Mouse (Mus musculus) limb, embryonic 12.5 days (tissue): Measurements from ENCODE around the gene Dnah2. TPM values are rescaled to one million over a fixed set of nuclear protein-coding genes. Genes with fewer than 3 reads are reported as not detected.

ENCODE experiments used
- ATAC-seq: fragments of 200-750 bp; cut with Nextera tagmentation; 2 replicates; pipeline ENCODE4 v1.8.0; 2017; ENCODE audit warnings: low read depth, moderate TSS enrichment; ENCODE audit not compliant: insufficient number of reproducible peaks, insufficient read depth, low FRiP score, low TSS enrichment
- H3K27ac ChIP-seq: fragments of 300-500 bp; sonication (generic); 2 replicates; pipeline ENCODE4 v1.5.1; 2016; ENCODE audit warnings: mild to moderate bottlenecking, moderate library complexity
- H3K27me3 ChIP-seq: fragments of 300-500 bp; sonication (generic); 2 replicates; pipeline ENCODE4 v1.6.1; 2016; ENCODE audit warnings: mild to moderate bottlenecking, moderate library complexity
- H3K36me3 ChIP-seq: fragments of 300-500 bp; sonication (generic); 2 replicates; pipeline ENCODE4 v1.6.1; 2016; ENCODE audit warnings: mild to moderate bottlenecking, moderate library complexity
- H3K4me1 ChIP-seq: fragments of 300-500 bp; sonication (generic); replicated peaks from 2 replicates; pipeline ENCODE4 v1.6.1; 2016
- H3K4me2 ChIP-seq: fragments of 300-500 bp; sonication (generic); 2 replicates; pipeline ENCODE4 v1.6.1; 2016; ENCODE audit warnings: mild to moderate bottlenecking, moderate library complexity
- H3K4me3 ChIP-seq: fragments of 300-500 bp; sonication (generic); replicated peaks from 2 replicates; pipeline ENCODE4 v1.5.1; 2016; ENCODE audit warnings: mild to moderate bottlenecking
- H3K9ac ChIP-seq: fragments of 300-500 bp; sonication (generic); replicated peaks from 2 replicates; pipeline ENCODE4 v1.6.1; 2016; ENCODE audit warnings: mild to moderate bottlenecking, moderate library complexity
- H3K9me3 ChIP-seq: fragments of 300-500 bp; sonication (generic); 2 replicates; pipeline ENCODE4 v1.6.1; 2016; ENCODE audit warnings: mild to moderate bottlenecking, moderate library complexity
- WGBS: fragments of 180-500 bp; shearing (Covaris S2); methylation state at CpG from one replicate; pipeline ENCODE4 v1.1.7; 2016; 5-methylcytosine and 5-hydroxymethylcytosine counted together
- polyA plus RNA-seq: library from polyadenylated mRNA; unstranded; fragments of >200 nt; fragmentation: Nextera tagmentation; extraction: Ambion mirVana; gene quantifications from 2 replicates; pipeline ENCODE4 v1.2.1, GENCODE M21; 2016

The Dnah2 gene
- polyA plus RNA-seq, 1 experiment from 2014 or later: 1.9 TPM

- Histone ChIP-seq H3K36me3 (peaks cover 66% of the 10 kb centered on the region), H3K4me3 (no peak overlapping the region), H3K9ac (no peak overlapping the region), H3K4me1 (peaks cover 45% of the 10 kb centered on the region), H3K9me3 (no peaks in the 10 kb centered on the region), H3K4me2 (no peak overlapping the region), H3K27me3 (no peaks in the 10 kb centered on the region), H3K27ac (0 out of 2 replicates have a peak overlapping the region, but pooled peaks have one; percentile 72)
- 53% methylated on average over 3 of the region's 3 CpGs for WGBS
- no peak for ATAC-seq
Observed at GRCm38 (mm10) chr11:69564391-69564790, 15.5 kb upstream of the Dnah2 start.

DNA sequence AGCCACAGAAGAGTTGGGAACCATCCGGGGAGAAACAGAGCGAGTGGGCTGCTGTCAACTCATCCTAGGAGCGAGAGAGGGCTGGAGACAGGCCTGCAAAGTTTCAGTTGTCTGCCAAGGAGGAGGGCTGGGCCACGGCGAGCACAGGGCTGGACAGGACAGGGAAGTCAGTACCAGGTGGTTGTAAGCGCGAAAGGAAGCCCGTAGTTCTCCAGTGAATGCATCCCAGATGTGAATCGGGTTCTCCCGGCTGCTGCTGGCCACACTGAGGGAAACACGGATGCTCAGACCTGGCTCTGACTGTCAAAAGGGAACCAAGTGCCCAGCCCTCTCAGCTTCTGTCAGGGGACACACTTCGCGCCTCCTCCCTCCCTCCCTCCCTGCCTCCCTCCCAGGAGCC lies 14.5 kb upstream of the Dnah2 start:
- WGBS: 30% methylated on average over 13 of the region's 13 CpGs
- H3K9me3 ChIP-seq: no peaks in the 10 kb centered on the region
- peak overlapping the region; percentile 95 for H3K27ac ChIP-seq
- no peak overlapping the region; the same call in 1 of the 2 replicates for H3K9ac ChIP-seq
- H3K36me3 ChIP-seq: peaks cover 62% of the 10 kb centered on the region
- H3K27me3 ChIP-seq: no peaks in the 10 kb centered on the region
- H3K4me2 ChIP-seq: no peak overlapping the region
- peaks cover 54% of the 10 kb centered on the region for H3K4me1 ChIP-seq
- no peak overlapping the region for H3K4me3 ChIP-seq
- no peak for ATAC-seq

GRCm38 (mm10) chr11:69560896-69561854 lies 12.3 kb upstream of the Dnah2 start:
- Histone ChIP-seq H3K9ac (peak overlapping the region; percentile 45; the same call in 1 of the 2 replicates), H3K9me3 (no peaks in the 10 kb centered on the region), H3K36me3 (peaks cover 50% of the 10 kb centered on the region), H3K4me3 (peak overlapping the region; percentile 85), H3K4me2 (peak overlapping the region; percentile 97), H3K4me1 (peaks cover 76% of the 10 kb centered on the region), H3K27me3 (no peaks in the 10 kb centered on the region), H3K27ac (peak overlapping the region; percentile 95)
- 11% methylated on average over 16 of the region's 16 CpGs for WGBS
- ATAC-seq: peak; percentile 45

- peaks cover 51% of the 10 kb centered on the region for H3K36me3 ChIP-seq
- under 1% methylated on average over 59 of the region's 59 CpGs for WGBS
- no peaks in the 10 kb centered on the region for H3K9me3 ChIP-seq
- H3K9ac ChIP-seq: peak within 1 kb of the TSS; percentile 91
- peak within 1 kb of the TSS; percentile 95 for H3K27ac ChIP-seq
- peak within 1 kb of the TSS; percentile 85 for H3K4me3 ChIP-seq
- peak; percentile 76 for ATAC-seq
- no peaks in the 10 kb centered on the region for H3K27me3 ChIP-seq
- H3K4me2 ChIP-seq: peak within 1 kb of the TSS; percentile 97
- H3K4me1 ChIP-seq: peaks cover 78% of the 10 kb centered on the region
Observed at GRCm38 (mm10) chr11:69559851-69560765, 11.2 kb upstream of the Dnah2 start, which contains the start of gene Efnb3. Gene Efnb3 (minus strand): TSS chr11:69560205.

- 1% methylated on average over 5 of the region's 5 CpGs for WGBS
- peaks cover 51% of the 10 kb centered on the region for H3K36me3 ChIP-seq
- peak overlapping the region; percentile 95 for H3K27ac ChIP-seq
- H3K4me2 ChIP-seq: peak overlapping the region; percentile 97
- peaks cover 85% of the 10 kb centered on the region for H3K4me1 ChIP-seq
- peak overlapping the region; percentile 85 for H3K4me3 ChIP-seq
- no peaks in the 10 kb centered on the region for H3K27me3 ChIP-seq
- no peak for ATAC-seq
- no peaks in the 10 kb centered on the region for H3K9me3 ChIP-seq
- H3K9ac ChIP-seq: peak overlapping the region; percentile 91
Observed at GRCm38 (mm10) chr11:69559183-69559582, 10.3 kb upstream of the Dnah2 start.

DNA sequence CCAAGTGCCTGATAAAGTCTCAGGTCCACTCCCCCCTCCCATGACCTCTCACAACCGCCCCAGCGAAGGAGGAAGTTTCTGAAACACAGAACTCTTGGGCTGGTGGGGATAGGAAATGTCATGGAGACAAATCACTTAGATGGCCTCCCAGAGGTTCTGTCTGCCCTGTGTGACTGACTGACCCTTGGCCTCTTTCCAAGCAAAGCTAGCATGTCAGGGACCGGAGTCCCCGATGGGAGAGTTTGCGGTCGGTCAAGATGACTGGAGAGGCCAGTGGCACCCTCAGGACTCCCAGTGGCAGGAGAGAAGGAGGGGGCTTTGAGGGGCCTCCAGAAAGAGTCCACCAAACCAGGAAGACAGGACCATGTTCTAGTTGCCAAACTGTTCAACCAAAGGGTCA lies 9.8 kb upstream of the Dnah2 start:
- Histone ChIP-seq H3K9me3 (no peaks in the 10 kb centered on the region), H3K36me3 (peaks cover 49% of the 10 kb centered on the region), H3K27me3 (no peaks in the 10 kb centered on the region), H3K4me2 (peak overlapping the region; percentile 97), H3K9ac (peak overlapping the region; percentile 91), H3K4me1 (peaks cover 81% of the 10 kb centered on the region), H3K27ac (no peak overlapping the region), H3K4me3 (peak overlapping the region; percentile 85)
- WGBS: 26% methylated on average over 6 of the region's 6 CpGs
- ATAC-seq: no peak

DNA sequence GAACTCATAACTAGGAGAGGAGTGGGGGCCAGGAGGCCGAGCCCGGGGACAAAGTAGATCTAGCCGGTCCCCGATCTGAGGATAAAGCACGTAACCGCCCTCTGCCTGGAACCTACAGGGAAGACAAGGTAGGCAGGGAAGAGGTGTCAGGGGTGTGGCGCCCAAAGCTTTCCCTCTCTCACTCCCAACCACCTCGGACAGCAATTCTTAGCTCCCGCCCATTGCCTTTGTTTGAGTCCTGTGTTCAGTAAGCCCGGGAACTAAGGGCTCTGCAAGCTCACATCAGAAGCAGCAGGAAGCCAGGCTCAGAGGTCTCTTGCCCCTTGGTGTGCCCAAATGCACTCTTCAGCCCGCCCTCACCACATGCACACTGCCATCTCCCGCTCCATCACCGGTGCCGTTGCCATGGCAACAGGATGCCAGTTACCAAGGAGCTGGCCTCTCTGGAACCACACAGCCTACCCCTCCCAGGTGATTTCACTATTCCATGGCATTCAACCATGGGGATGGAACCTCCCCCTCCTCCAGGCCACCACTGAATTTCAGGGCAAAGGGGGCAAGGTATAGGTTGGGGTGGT lies 8.6 kb upstream of the Dnah2 start:
- Histone ChIP-seq H3K27ac (no peak overlapping the region), H3K4me1 (peaks cover 82% of the 10 kb centered on the region), H3K9me3 (no peaks in the 10 kb centered on the region), H3K27me3 (no peaks in the 10 kb centered on the region), H3K4me2 (peak overlapping the region; percentile 97), H3K36me3 (peaks cover 40% of the 10 kb centered on the region), H3K4me3 (peak overlapping the region; percentile 85), H3K9ac (peak overlapping the region; percentile 31; the same call in 1 of the 2 replicates)
- 30% methylated on average over 14 of the region's 14 CpGs for WGBS
- ATAC-seq: no peak

GRCm38 (mm10) chr11:69554539-69555140 lies 5.7 kb upstream of the Dnah2 start:
- no peaks in the 10 kb centered on the region for H3K9me3 ChIP-seq
- ATAC-seq: no peak
- WGBS: 78% methylated on average over 5 of the region's 5 CpGs
- H3K4me2 ChIP-seq: no peak overlapping the region
- H3K4me1 ChIP-seq: peaks cover 59% of the 10 kb centered on the region
- no peak overlapping the region for H3K27ac ChIP-seq
- H3K9ac ChIP-seq: no peak overlapping the region
- peaks cover 30% of the 10 kb centered on the region for H3K36me3 ChIP-seq
- no peaks in the 10 kb centered on the region for H3K27me3 ChIP-seq
- H3K4me3 ChIP-seq: no peak overlapping the region

- Histone ChIP-seq H3K4me3 (no peak overlapping the region), H3K9ac (no peak overlapping the region; the same call in 1 of the 2 replicates), H3K4me1 (peaks cover 53% of the 10 kb centered on the region), H3K9me3 (no peaks in the 10 kb centered on the region), H3K27me3 (peaks cover 8% of the 10 kb centered on the region), H3K4me2 (peak overlapping the region; percentile 18; the same call in 1 of the 2 replicates), H3K27ac (0 out of 2 replicates have a peak overlapping the region, but pooled peaks have one; percentile 35), H3K36me3 (peaks cover 30% of the 10 kb centered on the region)
- no peak for ATAC-seq
- 16% methylated on average over 2 of the region's 2 CpGs for WGBS
Observed at GRCm38 (mm10) chr11:69553341-69553721, 4.4 kb upstream of the Dnah2 start.

GRCm38 (mm10) chr11:69552622-69553340 lies 3.9 kb upstream of the Dnah2 start:
- Histone ChIP-seq H3K4me2 (peak overlapping the region; percentile 18; the same call in 1 of the 2 replicates), H3K9ac (no peak overlapping the region; the same call in 1 of the 2 replicates), H3K27me3 (peaks cover 11% of the 10 kb centered on the region), H3K27ac (0 out of 2 replicates have a peak overlapping the region, but pooled peaks have one; percentile 35), H3K9me3 (no peaks in the 10 kb centered on the region), H3K4me3 (no peak overlapping the region), H3K4me1 (peaks cover 48% of the 10 kb centered on the region), H3K36me3 (peaks cover 30% of the 10 kb centered on the region)
- 22% methylated on average over 14 of the region's 14 CpGs for WGBS
- ATAC-seq: no peak
